Mouse (Mus musculus): ENCODE data around the gene Epha2. TPM values are rescaled to one million over a fixed set of nuclear protein-coding genes. Genes with fewer than 3 reads are reported as not detected.

Epha2 gene
- polyA plus RNA-seq, 1 experiment from 2014 or later: 3.1 TPM

DNA sequence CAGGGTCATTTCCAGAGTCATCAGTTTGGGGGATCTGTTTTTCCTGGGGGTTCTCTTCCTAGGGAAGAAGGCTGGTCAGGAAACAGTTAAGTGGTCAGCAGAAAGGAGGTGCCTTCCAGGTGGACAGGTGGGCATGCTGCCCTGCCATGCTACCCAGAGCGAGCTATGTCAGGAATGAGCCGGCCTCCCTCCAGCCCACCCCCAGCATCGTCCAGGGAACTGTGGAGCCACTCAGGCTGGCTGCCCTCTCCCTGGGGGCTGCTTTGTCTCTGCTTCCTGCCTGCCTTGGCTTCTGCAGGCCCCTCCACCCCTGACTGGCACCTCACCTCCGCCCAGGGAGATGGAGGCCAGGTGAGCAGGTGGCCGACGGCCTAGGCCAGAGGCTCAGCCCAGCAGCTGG lies 10.5 kb downstream of the Epha2 start:
- WGBS (ENCODE audit: insufficient replicate concordance): 22% methylated on average over 6 of the region's 6 CpGs
- Histone ChIP-seq H3K27ac (ENCODE audit: low read depth, low read length) (peak overlapping the region; percentile 93), H3K27me3 (ENCODE audit: control insufficient read depth, insufficient read depth, low read length) (no peaks in the 10 kb centered on the region), H3K9me3 (replicated peaks; ENCODE audit: control insufficient read depth, low read length) (no peaks in the 10 kb centered on the region), H3K4me3 (ENCODE audit: low read depth, low read length) (no peak overlapping the region), H3K4me2 (no peak overlapping the region), H3K4me1 (ENCODE audit: control insufficient read depth, insufficient read depth, low read length) (peaks cover 64% of the 10 kb centered on the region), H3K36me3 (ENCODE audit: control insufficient read depth, insufficient read depth, low read length) (peaks cover 3% of the 10 kb centered on the region; the same call in 1 of the 2 replicates), H3K9ac (ENCODE audit: low read depth, low read length) (peak overlapping the region; percentile 35; the same call in 1 of the 2 replicates)
- ATAC-seq (replicated peaks; ENCODE audit: insufficient number of reproducible peaks, low FRiP score, low TSS enrichment): no peak

DNA sequence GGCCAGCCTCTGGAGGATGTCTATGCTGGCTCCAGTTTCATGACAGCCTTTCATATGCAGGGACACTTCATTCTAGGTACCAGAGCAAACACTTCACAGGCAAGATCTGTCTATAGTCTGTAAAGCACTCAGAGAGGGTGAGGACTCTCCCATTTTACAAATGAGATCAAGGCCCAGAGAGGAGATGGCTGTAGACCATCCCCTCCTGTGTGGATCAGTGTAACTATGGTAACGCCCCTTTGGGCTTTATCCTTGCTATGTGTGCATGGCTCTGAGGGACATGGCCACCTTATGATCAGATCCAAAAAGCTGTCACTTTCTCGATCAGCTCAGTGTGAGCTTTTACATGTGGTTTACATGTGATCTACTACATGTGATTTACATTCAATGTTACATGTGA lies 10.9 kb downstream of the Epha2 start:
- H3K4me1 ChIP-seq (ENCODE audit: control insufficient read depth, insufficient read depth, low read length): peaks cover 61% of the 10 kb centered on the region
- no peak for ATAC-seq (replicated peaks; ENCODE audit: insufficient number of reproducible peaks, low FRiP score, low TSS enrichment)
- H3K9me3 ChIP-seq (replicated peaks; ENCODE audit: control insufficient read depth, low read length): no peaks in the 10 kb centered on the region
- H3K9ac ChIP-seq (ENCODE audit: low read depth, low read length): peak overlapping the region; percentile 35; the same call in 1 of the 2 replicates
- H3K27ac ChIP-seq (ENCODE audit: low read depth, low read length): peak overlapping the region; percentile 93
- no peak overlapping the region for H3K4me2 ChIP-seq
- peaks cover 3% of the 10 kb centered on the region; the same call in 1 of the 2 replicates for H3K36me3 ChIP-seq (ENCODE audit: control insufficient read depth, insufficient read depth, low read length)
- H3K4me3 ChIP-seq (ENCODE audit: low read depth, low read length): no peak overlapping the region
- no peaks in the 10 kb centered on the region for H3K27me3 ChIP-seq (ENCODE audit: control insufficient read depth, insufficient read depth, low read length)
- 68% methylated on average over 2 of the region's 2 CpGs for WGBS (ENCODE audit: insufficient replicate concordance)

DNA sequence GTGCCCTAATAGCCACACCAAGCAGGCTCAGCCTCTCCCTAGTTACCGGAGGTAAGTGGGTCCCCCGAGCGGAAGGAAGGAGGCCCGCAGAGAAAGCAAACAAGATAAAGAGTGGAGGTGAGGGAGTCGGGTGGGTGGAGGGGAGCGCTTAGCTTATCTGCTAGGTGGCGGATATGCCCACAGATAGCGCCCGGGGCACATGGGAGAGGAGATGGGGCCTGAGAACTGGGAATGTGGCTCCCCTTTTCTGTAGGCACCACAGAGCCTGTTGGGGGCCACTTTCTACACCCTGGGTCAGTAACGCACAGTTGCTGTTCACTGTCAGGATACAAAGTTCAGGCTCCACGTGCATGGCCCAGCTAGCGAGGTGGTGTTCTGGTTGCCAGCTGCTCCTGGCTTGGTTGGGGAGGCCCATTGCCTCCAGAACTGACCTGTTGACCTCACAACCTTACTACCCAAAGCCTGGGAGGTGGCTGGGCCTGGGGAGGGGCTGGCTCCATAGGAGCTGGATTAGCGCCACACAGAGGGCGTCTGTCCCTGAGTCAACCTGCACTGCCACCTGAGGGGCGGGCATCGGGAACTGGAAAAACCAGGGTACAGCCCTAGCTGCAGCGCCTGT lies 11.6 kb downstream of the Epha2 start:
- no peaks in the 10 kb centered on the region for H3K9me3 ChIP-seq (replicated peaks; ENCODE audit: control insufficient read depth, low read length)
- no peaks in the 10 kb centered on the region for H3K27me3 ChIP-seq (ENCODE audit: control insufficient read depth, insufficient read depth, low read length)
- peaks cover 3% of the 10 kb centered on the region; the same call in 1 of the 2 replicates for H3K36me3 ChIP-seq (ENCODE audit: control insufficient read depth, insufficient read depth, low read length)
- 43% methylated on average over 17 of the region's 17 CpGs for WGBS (ENCODE audit: insufficient replicate concordance)
- peak overlapping the region; percentile 21 for H3K4me2 ChIP-seq
- peaks cover 61% of the 10 kb centered on the region for H3K4me1 ChIP-seq (ENCODE audit: control insufficient read depth, insufficient read depth, low read length)
- peak overlapping the region; percentile 93 for H3K27ac ChIP-seq (ENCODE audit: low read depth, low read length)
- ATAC-seq (replicated peaks; ENCODE audit: insufficient number of reproducible peaks, low FRiP score, low TSS enrichment): no peak
- no peak overlapping the region for H3K9ac ChIP-seq (ENCODE audit: low read depth, low read length)
- no peak overlapping the region for H3K4me3 ChIP-seq (ENCODE audit: low read depth, low read length)

DNA sequence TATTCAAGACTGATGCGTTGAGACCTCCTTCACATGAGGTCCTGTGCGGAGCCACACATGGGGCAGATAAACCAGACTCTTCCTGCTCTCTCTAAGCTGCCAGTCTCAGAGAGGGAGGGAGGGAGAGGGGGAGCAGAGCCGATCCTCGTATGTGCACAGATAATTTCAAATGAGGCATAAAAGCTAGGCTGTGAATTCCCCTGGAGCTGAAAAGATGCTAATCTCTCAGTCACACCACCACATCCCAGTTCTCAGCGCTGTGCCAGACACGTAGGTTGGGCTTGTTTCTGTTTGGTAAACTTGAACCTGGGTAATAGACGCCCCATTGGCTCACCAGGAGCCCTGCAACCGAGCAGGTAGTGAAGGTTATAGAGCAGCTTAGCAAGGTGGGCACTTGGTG lies 12.4 kb downstream of the Epha2 start:
- Histone ChIP-seq H3K27me3 (ENCODE audit: control insufficient read depth, insufficient read depth, low read length) (no peaks in the 10 kb centered on the region), H3K4me1 (ENCODE audit: control insufficient read depth, insufficient read depth, low read length) (peaks cover 61% of the 10 kb centered on the region), H3K36me3 (ENCODE audit: control insufficient read depth, insufficient read depth, low read length) (peaks cover 6% of the 10 kb centered on the region; the same call in 1 of the 2 replicates), H3K4me3 (ENCODE audit: low read depth, low read length) (no peak overlapping the region), H3K27ac (ENCODE audit: low read depth, low read length) (peak overlapping the region; percentile 70), H3K9me3 (replicated peaks; ENCODE audit: control insufficient read depth, low read length) (no peaks in the 10 kb centered on the region), H3K9ac (ENCODE audit: low read depth, low read length) (no peak overlapping the region), H3K4me2 (peak overlapping the region; percentile 16; the same call in 1 of the 2 replicates)
- ATAC-seq (replicated peaks; ENCODE audit: insufficient number of reproducible peaks, low FRiP score, low TSS enrichment): no peak
- WGBS (ENCODE audit: insufficient replicate concordance): 48% methylated on average over 8 of the region's 8 CpGs

GRCm38 (mm10) chr4:141313924-141314323 lies 12.9 kb downstream of the Epha2 start:
- H3K4me3 ChIP-seq (ENCODE audit: low read depth, low read length): no peak overlapping the region
- no peak for ATAC-seq (replicated peaks; ENCODE audit: insufficient number of reproducible peaks, low FRiP score, low TSS enrichment)
- peak overlapping the region; percentile 70 for H3K27ac ChIP-seq (ENCODE audit: low read depth, low read length)
- no peaks in the 10 kb centered on the region for H3K9me3 ChIP-seq (replicated peaks; ENCODE audit: control insufficient read depth, low read length)
- H3K36me3 ChIP-seq (ENCODE audit: control insufficient read depth, insufficient read depth, low read length): peaks cover 4% of the 10 kb centered on the region; the same call in 1 of the 2 replicates
- peak overlapping the region; percentile 30; the same call in 1 of the 2 replicates for H3K9ac ChIP-seq (ENCODE audit: low read depth, low read length)
- no peaks in the 10 kb centered on the region for H3K27me3 ChIP-seq (ENCODE audit: control insufficient read depth, insufficient read depth, low read length)
- peak overlapping the region; percentile 16; the same call in 1 of the 2 replicates for H3K4me2 ChIP-seq
- H3K4me1 ChIP-seq (ENCODE audit: control insufficient read depth, insufficient read depth, low read length): peaks cover 57% of the 10 kb centered on the region
- 42% methylated on average over 11 of the region's 11 CpGs for WGBS (ENCODE audit: insufficient replicate concordance)

DNA sequence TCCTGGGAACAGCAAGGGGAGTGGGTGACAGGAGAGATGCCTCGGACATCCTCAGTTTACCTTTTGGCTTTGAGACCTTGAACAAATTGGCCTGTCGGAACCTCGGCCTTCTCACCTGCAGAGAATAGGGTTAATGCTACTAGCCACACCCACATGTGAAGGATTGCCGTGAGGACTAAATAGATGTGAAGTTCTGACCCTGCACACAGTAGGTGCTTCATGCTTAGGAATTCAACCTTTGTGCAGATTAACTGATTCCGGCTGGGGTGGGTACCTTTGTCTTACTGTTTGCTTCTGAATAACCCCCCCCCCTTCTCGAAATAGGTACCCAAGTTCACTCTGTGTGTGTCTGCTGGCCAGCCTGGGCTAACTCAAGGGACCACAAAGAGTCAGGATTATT lies 13.7 kb downstream of the Epha2 start:
- Histone ChIP-seq H3K36me3 (ENCODE audit: control insufficient read depth, insufficient read depth, low read length) (peaks cover 5% of the 10 kb centered on the region; the same call in 1 of the 2 replicates), H3K27me3 (ENCODE audit: control insufficient read depth, insufficient read depth, low read length) (no peaks in the 10 kb centered on the region), H3K4me3 (ENCODE audit: low read depth, low read length) (no peak overlapping the region), H3K9ac (ENCODE audit: low read depth, low read length) (no peak overlapping the region), H3K4me2 (no peak overlapping the region), H3K27ac (ENCODE audit: low read depth, low read length) (no peak overlapping the region), H3K9me3 (replicated peaks; ENCODE audit: control insufficient read depth, low read length) (no peaks in the 10 kb centered on the region), H3K4me1 (ENCODE audit: control insufficient read depth, insufficient read depth, low read length) (peaks cover 49% of the 10 kb centered on the region)
- 81% methylated on average over 6 of the region's 6 CpGs for WGBS (ENCODE audit: insufficient replicate concordance)
- no peak for ATAC-seq (replicated peaks; ENCODE audit: insufficient number of reproducible peaks, low FRiP score, low TSS enrichment)

GRCm38 (mm10) chr4:141316023-141316422 lies 15.0 kb downstream of the Epha2 start:
- WGBS (ENCODE audit: insufficient replicate concordance): 65% methylated on average over 7 of the region's 7 CpGs
- no peaks in the 10 kb centered on the region for H3K27me3 ChIP-seq (ENCODE audit: control insufficient read depth, insufficient read depth, low read length)
- peaks cover 37% of the 10 kb centered on the region for H3K4me1 ChIP-seq (ENCODE audit: control insufficient read depth, insufficient read depth, low read length)
- no peak overlapping the region for H3K9ac ChIP-seq (ENCODE audit: low read depth, low read length)
- H3K4me2 ChIP-seq: no peak overlapping the region
- no peaks in the 10 kb centered on the region for H3K9me3 ChIP-seq (replicated peaks; ENCODE audit: control insufficient read depth, low read length)
- no peak for ATAC-seq (replicated peaks; ENCODE audit: insufficient number of reproducible peaks, low FRiP score, low TSS enrichment)
- H3K27ac ChIP-seq (ENCODE audit: low read depth, low read length): 0 out of 2 replicates have a peak overlapping the region, but pooled peaks have one; percentile 30
- no peak overlapping the region for H3K4me3 ChIP-seq (ENCODE audit: low read depth, low read length)
- H3K36me3 ChIP-seq (ENCODE audit: control insufficient read depth, insufficient read depth, low read length): peaks cover 5% of the 10 kb centered on the region; the same call in 1 of the 2 replicates

GRCm38 (mm10) chr4:141316498-141317180 lies 15.6 kb downstream of the Epha2 start:
- no peaks in the 10 kb centered on the region for H3K27me3 ChIP-seq (ENCODE audit: control insufficient read depth, insufficient read depth, low read length)
- H3K4me2 ChIP-seq: no peak overlapping the region
- peaks cover 5% of the 10 kb centered on the region; the same call in 1 of the 2 replicates for H3K36me3 ChIP-seq (ENCODE audit: control insufficient read depth, insufficient read depth, low read length)
- 82% methylated on average over 17 of the region's 18 CpGs for WGBS (ENCODE audit: insufficient replicate concordance)
- H3K9ac ChIP-seq (ENCODE audit: low read depth, low read length): no peak overlapping the region
- ATAC-seq (replicated peaks; ENCODE audit: insufficient number of reproducible peaks, low FRiP score, low TSS enrichment): no peak
- H3K4me3 ChIP-seq (ENCODE audit: low read depth, low read length): no peak overlapping the region
- H3K27ac ChIP-seq (ENCODE audit: low read depth, low read length): no peak overlapping the region
- peaks cover 31% of the 10 kb centered on the region for H3K4me1 ChIP-seq (ENCODE audit: control insufficient read depth, insufficient read depth, low read length)
- no peaks in the 10 kb centered on the region for H3K9me3 ChIP-seq (replicated peaks; ENCODE audit: control insufficient read depth, low read length)
